Mouse (Mus musculus): ENCODE results near the gene Olfr330.
"Not testable (repeated sequence)": the region's sequence is repeated elsewhere in the genome, so short reads cannot be mapped to it uniquely, and the experiment has no call there.

DNA sequence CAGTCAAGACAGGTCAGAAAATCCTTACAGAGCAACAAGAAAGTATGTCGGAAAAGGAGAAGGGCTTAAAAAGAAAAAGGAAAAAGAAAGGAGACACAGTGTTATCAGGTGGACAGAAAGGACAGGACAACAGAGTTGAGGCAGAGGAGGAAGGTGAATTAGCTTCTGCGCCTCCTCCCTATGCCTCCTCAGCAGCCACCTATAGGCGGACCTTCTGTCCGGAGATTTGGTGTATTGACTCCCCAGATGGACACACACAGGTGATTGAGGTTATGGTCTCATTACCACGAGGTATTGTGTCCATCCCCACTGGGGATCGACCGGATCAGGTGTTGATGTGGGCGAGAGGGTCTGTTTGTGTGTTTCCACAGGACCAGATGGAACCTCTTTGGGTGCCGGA is 14.9 kb downstream of the Olfr330 start:
- not testable (repeated sequence) for TF ChIP-seq FLI1 (IDR thresholded peaks at IDR 0.05; ENCODE audit: low read length); GATA1 (IDR thresholded peaks at IDR 0.05; ENCODE audit: borderline replicate concordance, low read length)
